Mouse (Mus musculus) heart, adult 2 months (tissue): ENCODE data around the gene Tarbp2.

Experiments
- CTCF ChIP-seq: fragments of 200-600 bp; IDR thresholded peaks from 2 replicates; pipeline ENCODE4 v1.8.1; 2022; ENCODE audit warnings: antibody characterized with exemption, mild to moderate bottlenecking, moderate library complexity
- EP300 ChIP-seq: fragments of 200-500 bp; IDR thresholded peaks from 2 replicates; pipeline ENCODE4 v1.6.1; 2011; ENCODE audit warnings: low read depth, low read length, control low read depth; ENCODE audit not compliant: insufficient read depth

GRCm38 (mm10) chr15:102520416-102520815 is 2.4 kb downstream of the Tarbp2 start:
- TF ChIP-seq EP300 (no peak), CTCF (no peak)
